Mouse (Mus musculus) urinary bladder, postnatal 14 days (tissue): Measurements from ENCODE around the gene Olfr456.
"Not testable (repeated sequence)": the region's sequence is repeated elsewhere in the genome, so short reads cannot be mapped to it uniquely, and the experiment has no call there.

ENCODE experiments used
- DNase-seq: peaks from one replicate; pipeline ENCODE4 v3.0.0; 2021; ENCODE audit warnings: low spot score

The Olfr456 gene

DNA sequence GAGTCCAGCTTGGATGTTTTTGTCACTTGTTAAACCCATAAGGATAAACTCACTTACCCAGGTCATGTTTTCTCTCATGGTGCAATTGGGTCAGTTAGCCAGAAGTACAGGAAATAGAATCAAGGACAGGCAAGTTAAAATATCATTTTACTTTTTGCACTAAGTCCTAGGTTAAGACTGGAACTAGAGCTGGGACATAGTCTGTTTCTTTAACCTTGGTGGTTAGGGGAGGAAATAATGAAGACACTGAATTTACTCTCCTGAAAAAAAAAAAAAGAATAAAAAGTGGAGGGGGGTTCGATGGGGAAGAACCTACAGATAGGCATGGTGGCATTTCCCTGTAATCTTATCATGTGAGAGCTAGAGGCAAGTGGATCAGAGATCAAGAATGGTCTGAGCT is at the start of gene Olfr456:
TSS of gene Olfr456 (minus strand) at position 101 of the 400 bp plus-strand sequence.
- no peak for DNase-seq

DNA sequence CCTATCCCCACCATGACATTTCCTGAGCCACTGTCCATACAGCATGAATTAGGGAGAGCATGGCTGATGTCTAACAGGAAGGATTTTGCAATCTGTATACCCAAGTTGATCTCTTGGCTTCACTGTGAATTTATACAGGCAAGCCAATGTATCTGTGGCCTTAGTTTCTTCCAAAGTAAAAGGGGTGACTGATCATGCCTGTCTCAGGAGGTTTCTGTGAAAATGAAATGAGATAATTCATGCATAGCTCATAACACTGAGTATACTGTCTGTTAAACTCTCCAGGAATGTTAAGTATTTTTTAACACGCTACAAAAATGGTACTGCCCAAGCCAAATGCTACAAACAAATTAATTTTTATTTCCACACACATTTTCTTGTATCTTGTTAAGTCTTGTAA is 26.4 kb upstream of the Olfr456 start:
- no peak for DNase-seq

DNA sequence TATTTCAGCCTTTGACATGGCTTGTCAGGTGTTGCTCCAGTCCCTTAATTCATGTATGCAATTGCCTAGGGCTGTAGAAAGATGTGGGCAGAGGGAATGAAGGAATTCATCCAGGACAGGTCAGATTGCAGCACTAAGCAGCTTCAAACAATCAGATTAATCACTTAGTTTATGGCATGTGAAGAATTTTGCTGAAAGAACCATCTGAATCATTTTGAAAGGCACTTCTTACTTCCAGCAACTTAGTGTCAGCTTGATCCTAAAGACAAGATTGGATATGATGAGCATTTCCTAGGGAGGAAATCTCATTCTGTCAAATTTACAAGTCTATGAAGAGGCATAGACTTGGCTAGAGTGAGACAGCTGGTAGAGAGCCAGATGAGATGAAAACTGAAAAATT is 22.3 kb upstream of the Olfr456 start:
- no peak for DNase-seq

DNA sequence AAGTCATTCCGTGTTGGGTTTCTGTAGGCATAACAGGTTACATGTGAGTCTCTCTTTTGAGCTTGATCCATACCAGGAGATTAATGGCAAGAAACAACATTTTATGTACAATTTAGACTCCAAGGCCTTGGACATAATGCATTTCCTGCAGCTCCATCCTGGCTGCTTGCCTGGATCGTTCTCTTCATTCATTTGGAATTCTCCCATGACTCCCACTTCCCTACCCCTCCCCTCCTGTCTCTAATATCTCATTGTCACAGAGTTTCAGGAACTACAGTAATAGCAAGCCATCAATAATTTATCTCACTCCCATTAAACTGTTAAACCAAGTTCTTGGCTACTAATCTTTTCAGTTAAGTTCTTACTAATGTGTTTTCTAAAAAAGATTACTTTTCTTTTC is 16.5 kb upstream of the Olfr456 start:
- DNase-seq, result no peak

DNA sequence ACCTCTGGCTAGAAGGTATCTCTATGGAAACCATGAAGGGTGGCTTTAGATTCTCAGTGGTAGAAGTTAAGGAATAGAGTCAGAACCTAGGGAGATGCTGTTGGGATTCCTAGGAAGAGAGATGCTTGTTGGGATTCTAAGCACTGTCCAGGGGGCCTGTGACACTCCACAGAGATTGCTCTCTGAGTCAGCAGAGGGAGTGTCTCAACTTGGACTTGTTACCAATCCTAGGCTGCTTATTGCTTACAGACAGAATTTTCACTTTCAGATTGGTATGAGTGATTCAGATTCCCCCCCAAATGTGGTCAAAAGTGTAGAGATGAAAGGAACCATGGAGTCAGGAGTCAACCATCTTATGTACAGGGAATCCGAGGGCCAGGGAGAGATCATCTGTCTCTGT is 2.7 kb upstream of the Olfr456 start:
- DNase-seq, result no peak

DNA sequence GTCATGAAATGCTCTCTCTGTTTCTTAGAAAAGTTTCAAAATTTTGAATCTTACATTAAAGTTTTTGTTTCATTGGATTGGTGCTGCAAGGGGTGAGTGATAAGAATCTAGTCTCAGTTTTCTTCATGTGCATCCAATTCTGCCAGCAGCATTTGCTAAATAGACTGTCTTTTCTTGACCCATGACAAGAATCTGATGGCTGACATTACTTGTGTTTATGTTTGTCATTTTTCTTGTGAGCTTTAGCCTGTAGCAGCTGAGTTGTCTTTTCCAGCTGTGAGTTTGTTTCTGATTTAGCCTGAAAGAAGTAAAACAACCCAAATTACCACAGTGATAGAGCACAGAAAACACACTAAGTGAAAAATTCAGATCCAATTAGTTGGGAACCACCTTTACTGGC is 2.4 kb downstream of the Olfr456 start:
- no peak for DNase-seq

DNA sequence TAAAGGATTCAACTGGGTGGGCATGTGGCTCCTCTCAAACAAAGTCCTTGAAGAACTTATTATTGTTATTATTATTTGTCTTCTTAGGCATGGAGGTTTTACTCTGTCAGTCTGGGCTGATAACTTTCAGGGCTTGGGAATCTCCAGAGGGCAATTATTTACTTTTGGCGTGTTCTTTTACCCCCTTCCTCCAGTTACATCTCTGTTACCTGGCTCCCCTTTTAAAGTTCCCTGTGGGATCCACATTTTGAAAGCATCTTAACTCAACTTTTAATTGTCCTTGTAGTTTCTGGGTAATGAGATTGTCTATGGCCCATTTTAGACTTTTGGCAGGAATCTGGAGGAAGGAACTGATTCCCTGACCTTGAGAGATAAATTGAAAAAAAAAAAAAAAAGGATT is 10.8 kb downstream of the Olfr456 start, which contains the start of gene Olfr457:
TSS of gene Olfr457 (minus strand) at position 101 of the 400 bp plus-strand sequence.
- no peak for DNase-seq

DNA sequence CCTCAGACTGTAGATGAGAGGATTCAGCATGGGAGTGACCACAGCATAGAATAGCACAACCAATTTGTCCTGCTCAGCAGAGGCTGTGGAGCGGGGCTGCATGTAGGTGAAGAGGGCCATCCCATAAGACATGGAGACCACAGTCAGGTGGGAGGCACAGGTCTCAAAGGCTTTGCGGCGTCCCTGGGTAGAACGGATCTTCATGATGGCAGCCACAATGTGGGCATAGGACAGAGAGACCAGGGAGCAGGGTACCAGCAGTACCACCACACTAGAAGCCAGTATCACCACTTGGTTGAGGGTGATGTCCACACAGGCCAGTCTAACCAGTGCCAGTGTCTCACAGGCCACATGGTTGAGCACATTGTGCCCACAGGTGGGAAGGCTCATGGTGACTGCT is 15.7 kb downstream of the Olfr456 start:
- not testable (repeated sequence) for DNase-seq

DNA sequence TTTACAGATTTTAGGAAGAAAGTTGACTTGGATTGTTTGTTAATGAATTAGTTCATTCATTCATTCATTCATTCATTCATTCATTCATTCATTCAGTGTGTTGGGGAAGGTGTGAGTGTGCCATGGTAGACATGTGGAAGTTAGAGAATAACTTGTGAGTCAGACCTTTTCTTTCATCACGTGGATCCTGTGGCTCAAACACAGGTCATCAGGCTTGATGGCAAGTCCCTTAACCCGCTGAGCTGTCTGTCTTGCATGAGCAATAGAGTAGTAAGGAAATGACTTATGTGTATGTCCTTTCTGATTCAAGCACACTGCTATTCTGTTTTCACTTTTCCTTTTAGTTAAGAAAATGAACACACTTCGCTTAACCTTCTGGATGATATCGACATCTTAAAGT is 16.5 kb downstream of the Olfr456 start:
- DNase-seq, result no peak

DNA sequence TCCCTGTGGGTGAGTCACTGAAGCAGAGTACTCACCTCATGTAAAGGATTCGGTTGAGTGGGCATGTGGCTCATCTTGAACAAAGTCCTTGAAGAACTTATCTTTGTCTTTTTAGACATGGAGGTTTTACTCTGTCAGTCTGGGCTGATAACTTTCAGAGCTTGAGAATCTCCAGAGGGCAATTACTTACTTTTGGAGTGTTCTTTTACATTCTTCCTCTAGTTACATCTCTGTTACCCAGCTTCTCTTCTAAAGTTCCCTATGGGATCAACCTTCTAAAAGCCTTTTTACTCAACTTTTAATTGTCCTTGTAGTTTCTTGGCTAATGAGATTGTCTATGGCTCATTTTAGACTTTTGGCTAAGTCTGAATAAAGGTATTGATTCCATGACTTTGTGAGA is 21.9 kb downstream of the Olfr456 start, which contains the start of gene Olfr458:
TSS of gene Olfr458 (minus strand) at position 101 of the 400 bp plus-strand sequence.
- no peak for DNase-seq

DNA sequence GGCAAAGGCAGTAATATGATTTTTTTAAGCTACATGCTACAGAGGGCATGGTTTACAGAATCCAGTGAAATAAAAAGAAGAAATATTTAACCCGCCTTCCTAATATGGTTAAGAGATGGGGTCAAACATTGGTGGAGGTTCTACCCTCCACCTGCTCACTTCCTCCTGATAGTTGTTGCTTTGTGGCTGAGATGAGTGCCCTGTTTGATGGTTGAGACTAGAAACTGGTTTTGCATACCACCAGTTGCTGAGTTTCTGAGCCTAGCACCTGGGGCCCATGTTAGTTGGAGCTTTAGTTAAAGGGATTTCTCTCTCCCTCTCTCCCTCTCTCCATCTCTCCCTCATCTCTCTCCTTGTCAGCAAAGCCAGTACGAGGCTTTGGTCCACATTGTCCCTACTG is 39.6 kb downstream of the Olfr456 start:
- DNase-seq, result no peak

DNA sequence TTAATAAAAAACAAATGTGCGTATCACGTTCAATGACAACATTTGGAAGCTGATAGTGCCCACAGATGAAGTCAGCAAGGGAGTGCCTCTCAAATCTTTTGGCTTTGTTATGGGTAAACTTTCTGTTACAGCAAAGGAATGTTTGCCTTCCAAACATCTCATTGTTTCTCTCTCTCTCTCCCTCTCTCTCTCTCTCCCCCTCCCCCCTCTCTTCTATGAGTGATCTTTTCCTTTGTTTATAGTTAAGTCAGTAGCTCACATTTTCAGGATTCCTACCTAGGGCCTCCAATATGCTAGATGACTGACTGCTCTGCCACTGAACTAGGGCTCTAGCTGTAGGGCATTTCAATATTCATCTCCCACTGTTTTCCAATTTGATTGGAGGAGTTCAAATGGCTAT is 42.5 kb downstream of the Olfr456 start:
- DNase-seq, result no peak

DNA sequence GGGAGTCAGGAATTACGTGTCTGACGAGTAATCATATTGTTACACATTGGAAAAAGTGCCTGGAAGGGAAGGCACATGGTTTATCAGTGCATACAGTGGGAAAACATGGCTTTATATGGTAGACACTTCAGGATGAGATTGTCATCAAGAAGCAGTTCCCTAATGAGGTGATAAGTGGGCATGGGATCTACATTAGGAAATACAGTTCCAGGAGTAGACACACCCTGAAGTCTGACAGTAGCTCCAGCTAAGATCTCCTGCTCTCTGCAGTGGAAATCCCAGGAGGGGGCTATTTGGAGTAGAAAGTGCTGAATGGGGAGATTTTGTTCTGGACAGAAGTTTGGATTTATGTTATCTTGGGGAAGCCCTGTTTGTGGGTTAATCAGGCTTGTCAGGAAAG is 45.6 kb downstream of the Olfr456 start:
- DNase-seq, result no peak
